ENCODE assay signal across 8 mouse cellular contexts in the genomic region with DNA sequence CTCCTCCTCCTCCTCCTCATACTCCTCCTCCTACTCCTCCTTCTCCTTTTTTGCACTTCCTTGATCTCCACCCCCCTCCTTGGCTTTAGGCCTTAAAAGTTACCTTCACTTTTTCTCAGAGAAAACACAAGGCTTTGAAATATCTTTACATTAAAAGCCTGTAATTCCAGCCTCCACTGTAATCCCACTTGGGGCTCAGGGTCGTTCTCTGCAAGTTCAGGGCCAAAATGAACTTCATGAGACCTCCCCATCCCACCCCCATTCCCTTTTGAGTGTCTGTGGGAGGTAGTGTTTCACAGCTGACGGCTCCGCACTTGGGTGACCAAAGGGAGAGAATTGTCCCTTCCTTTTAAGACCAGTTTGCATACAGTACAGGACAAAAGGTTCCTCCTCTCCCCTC. TPM values are rescaled to one million over a fixed set of nuclear protein-coding genes. Genes with fewer than 3 reads are reported as not detected.
DNase-seq lines count a peak whose midpoint lies in the region; ATAC-seq lines count a peak whose summit lies in the region.

No protein-coding gene starts in this region.

- H3K4me2 ChIP-seq in neural tube, embryonic 11.5 days (ENCODE audit: low read depth): no peak overlapping the region
- H3K4me2 ChIP-seq in limb, embryonic 12.5 days: peak overlapping the region; percentile 70
- H3K4me2 ChIP-seq in stomach, embryonic 16.5 days (ENCODE audit: low read depth, low read length): peak overlapping the region; percentile 80

- intact Hi-C loops in heart, postnatal 14 days (cut with DNase I): loop anchor here (2.0 to 10.0 kb wide), 2 partner anchors 48 to 278 kb away; partner anchors contain the start of gene Cox14

- no peak for ATAC-seq in neural tube, embryonic 11.5 days (ENCODE audit: insufficient read depth, low FRiP score, low TSS enrichment)
- ATAC-seq in limb, embryonic 12.5 days (ENCODE audit: insufficient number of reproducible peaks, insufficient read depth, low FRiP score, low TSS enrichment, low read depth): no peak
- ATAC-seq in stomach, embryonic 16.5 days (ENCODE audit: insufficient read depth, low FRiP score): no peak

- H3K27ac ChIP-seq in heart, embryonic 10.5 days: peak overlapping the region; percentile 92; the same call in 1 of the 2 replicates
- no peak overlapping the region for H3K27ac ChIP-seq in neural tube, embryonic 11.5 days (ENCODE audit: low read depth, low read length)
- H3K27ac ChIP-seq in limb, embryonic 12.5 days: peak overlapping the region; percentile 94
- peak overlapping the region; percentile 64 for H3K27ac ChIP-seq in stomach, embryonic 16.5 days (ENCODE audit: low read length)

- WGBS in heart, embryonic 10.5 days: 44% methylated on average over 3 of the region's 3 CpGs
- WGBS in neural tube, embryonic 11.5 days: 21% methylated on average over 3 of the region's 3 CpGs
- 30% methylated on average over 3 of the region's 3 CpGs for WGBS in limb, embryonic 12.5 days
- 24% methylated on average over 3 of the region's 3 CpGs for WGBS in stomach, embryonic 16.5 days

- no peak overlapping the region for H3K9ac ChIP-seq in neural tube, embryonic 11.5 days (ENCODE audit: low read length)
- no peak overlapping the region for H3K9ac ChIP-seq in limb, embryonic 12.5 days (replicated peaks)
- H3K9ac ChIP-seq in stomach, embryonic 16.5 days (ENCODE audit: low read length): peak overlapping the region; percentile 93; the same call in 1 of the 2 replicates

- H3K9me3 ChIP-seq in heart, embryonic 10.5 days: no peaks in the 10 kb centered on the region
- H3K9me3 ChIP-seq in neural tube, embryonic 11.5 days (ENCODE audit: control insufficient read depth, low read length): no peaks in the 10 kb centered on the region
- no peaks in the 10 kb centered on the region for H3K9me3 ChIP-seq in limb, embryonic 12.5 days
- H3K9me3 ChIP-seq in stomach, embryonic 16.5 days (replicated peaks; ENCODE audit: control insufficient read depth, low read length): no peaks in the 10 kb centered on the region

- DNase-seq in heart, embryonic 10.5 days (ENCODE audit: low spot score): no peak
- no peak for DNase-seq in heart, postnatal 14 days
- DNase-seq in neural tube, embryonic 11.5 days (ENCODE audit: low spot score): no peak
- no peak for DNase-seq in neural tube, embryonic 10.5 days (ENCODE audit: extremely low spot score, low spot score)
- DNase-seq in cerebellum, adult 18-20 months: no peak
- no peak for DNase-seq in layer of hippocampus, postnatal 10 days (ENCODE audit: low spot score in 2 of 2)

- H3K4me1 ChIP-seq in heart, embryonic 10.5 days: peaks cover 21% of the 10 kb centered on the region
- H3K4me1 ChIP-seq in neural tube, embryonic 11.5 days (ENCODE audit: control insufficient read depth, insufficient read depth, low read length): peaks cover 5% of the 10 kb centered on the region
- peaks cover 12% of the 10 kb centered on the region for H3K4me1 ChIP-seq in limb, embryonic 12.5 days (replicated peaks)
- peaks cover 6% of the 10 kb centered on the region for H3K4me1 ChIP-seq in stomach, embryonic 16.5 days (ENCODE audit: control insufficient read depth, insufficient read depth, low read length)

- H3K36me3 ChIP-seq in heart, embryonic 10.5 days: no peaks in the 10 kb centered on the region; the same call in 1 of the 2 replicates
- no peaks in the 10 kb centered on the region for H3K36me3 ChIP-seq in neural tube, embryonic 11.5 days (ENCODE audit: control insufficient read depth, insufficient read depth, low read length)
- peaks cover 6% of the 10 kb centered on the region for H3K36me3 ChIP-seq in limb, embryonic 12.5 days
- H3K36me3 ChIP-seq in stomach, embryonic 16.5 days (ENCODE audit: control insufficient read depth, insufficient read depth, low read length): no peaks in the 10 kb centered on the region

- H3K4me3 ChIP-seq in heart, embryonic 10.5 days: peak overlapping the region; percentile 94
- peak overlapping the region; percentile 72; the same call in 1 of the 2 replicates for H3K4me3 ChIP-seq in neural tube, embryonic 11.5 days (ENCODE audit: low read depth, low read length)
- peak overlapping the region; percentile 71 for H3K4me3 ChIP-seq in limb, embryonic 12.5 days (replicated peaks)
- no peak overlapping the region for H3K4me3 ChIP-seq in stomach, embryonic 16.5 days (replicated peaks; ENCODE audit: low read length)

- no peaks in the 10 kb centered on the region for H3K27me3 ChIP-seq in heart, embryonic 10.5 days (ENCODE audit: insufficient read depth, poor library complexity, severe bottlenecking)
- no peaks in the 10 kb centered on the region for H3K27me3 ChIP-seq in neural tube, embryonic 11.5 days (ENCODE audit: control insufficient read depth, insufficient read depth, low read length)
- no peaks in the 10 kb centered on the region for H3K27me3 ChIP-seq in limb, embryonic 12.5 days
- H3K27me3 ChIP-seq in stomach, embryonic 16.5 days (ENCODE audit: control insufficient read depth, insufficient read depth, low read length): no peaks in the 10 kb centered on the region

RNA-seq across cellular contexts. Expression of gene Cers5, which starts 0.2 kb away (rescaled TPM):
- 56.5 and 60.3 TPM in 2 replicates for polyA plus RNA-seq in heart, embryonic 10.5 days (2016; fragmentation: Nextera tagmentation; extraction: Ambion mirVana)
- 10 to 100 TPM; 24.8 to 27.3 TPM for total RNA-seq in heart, postnatal 14 days (2021)
- 65.1 and 69.7 TPM in 2 replicates for polyA plus RNA-seq in neural tube, embryonic 11.5 days (2014; fragmentation: Nextera tagmentation; extraction: Ambion mirVana)
- polyA plus RNA-seq in limb, embryonic 12.5 days (2016; fragmentation: Nextera tagmentation; extraction: Ambion mirVana): 73.3 and 78.0 TPM in 2 replicates
- polyA plus RNA-seq in stomach, embryonic 16.5 days (2015; fragmentation: Nextera tagmentation; extraction: Ambion mirVana): 58.7 and 62.1 TPM in 2 replicates
- 10 to 100 TPM; 39.0 to 44.3 TPM for total RNA-seq in layer of hippocampus, postnatal 10 days (2021)

RNA-seq across cellular contexts. Expression of gene Cox14, which starts 47.5 kb away (rescaled TPM):
- 164 and 187 TPM in 2 replicates for polyA plus RNA-seq in heart, embryonic 10.5 days (2016; fragmentation: Nextera tagmentation; extraction: Ambion mirVana)
- 100 to 1,000 TPM; 207 to 250 TPM for total RNA-seq in heart, postnatal 14 days (2021)
- polyA plus RNA-seq in neural tube, embryonic 11.5 days (2014; fragmentation: Nextera tagmentation; extraction: Ambion mirVana): 134 and 135 TPM in 2 replicates
- polyA plus RNA-seq in limb, embryonic 12.5 days (2016; fragmentation: Nextera tagmentation; extraction: Ambion mirVana): 145 and 146 TPM in 2 replicates
- 171 and 173 TPM in 2 replicates for polyA plus RNA-seq in stomach, embryonic 16.5 days (2015; fragmentation: Nextera tagmentation; extraction: Ambion mirVana)
- 100 to 1,000 TPM in 1 of 2 experiments, 10 to 100 TPM in 1; 97.4 to 107 TPM for total RNA-seq in layer of hippocampus, postnatal 10 days (2021)

RNA-seq across cellular contexts. Expression of gene Gpd1, which starts 55.6 kb away (rescaled TPM):
- polyA plus RNA-seq in heart, embryonic 10.5 days (2016; fragmentation: Nextera tagmentation; extraction: Ambion mirVana): 0.74 and 0.87 TPM in 2 replicates
- total RNA-seq in heart, postnatal 14 days (2021): 10 to 100 TPM; 61.7 to 91.3 TPM
- polyA plus RNA-seq in neural tube, embryonic 11.5 days (2014; fragmentation: Nextera tagmentation; extraction: Ambion mirVana): 0.32 and 0.33 TPM in 2 replicates
- 0.51 and 0.58 TPM in 2 replicates for polyA plus RNA-seq in limb, embryonic 12.5 days (2016; fragmentation: Nextera tagmentation; extraction: Ambion mirVana)
- 7.4 and 9.2 TPM in 2 replicates for polyA plus RNA-seq in stomach, embryonic 16.5 days (2015; fragmentation: Nextera tagmentation; extraction: Ambion mirVana)
- total RNA-seq in layer of hippocampus, postnatal 10 days (2021): 10 to 100 TPM; 35.3 to 39.3 TPM
